Mouse (Mus musculus) adrenal gland, postnatal 10 days (tissue): Measurements from ENCODE around the gene Orai1. TPM values are rescaled to one million over a fixed set of nuclear protein-coding genes. Genes with fewer than 3 reads are reported as not detected.
A peak's percentile ranks its signal among the peaks of the same experiment; 100 is the strongest.

Experiments used
- DNase-seq: peaks from one replicate; pipeline ENCODE4 v3.0.0; 2021; ENCODE audit warnings: mixed read lengths
- total RNA-seq, 2 experiments: library from RNA; stranded (reverse); gene quantifications; 2 replicates each; pipeline ENCODE4 v1.2.3; 2021

The Orai1 gene
- total RNA-seq, 2 experiments from 2014 or later, result 13.2 to 14.6 TPM

DNA sequence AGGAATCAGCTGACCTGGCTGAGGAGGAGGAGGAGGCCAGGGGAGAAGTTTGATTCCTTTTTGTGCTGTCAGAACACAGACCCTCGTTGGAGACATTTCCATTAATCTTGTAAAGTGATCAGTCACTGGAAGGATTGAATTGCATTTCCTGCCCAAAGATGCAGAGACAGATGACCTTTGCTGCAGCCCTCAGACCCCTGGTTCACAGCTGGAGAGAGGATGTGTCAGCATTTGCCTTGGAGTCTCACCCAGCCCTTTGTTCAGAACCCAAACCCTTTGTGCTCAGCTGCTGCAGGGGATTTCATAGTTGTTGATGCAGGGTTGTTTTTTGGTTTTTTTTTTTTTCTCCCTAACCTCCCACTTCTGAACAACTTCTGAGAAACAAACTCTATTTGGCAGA is 20.0 kb upstream of the Orai1 start:
- DNase-seq, result no peak

DNA sequence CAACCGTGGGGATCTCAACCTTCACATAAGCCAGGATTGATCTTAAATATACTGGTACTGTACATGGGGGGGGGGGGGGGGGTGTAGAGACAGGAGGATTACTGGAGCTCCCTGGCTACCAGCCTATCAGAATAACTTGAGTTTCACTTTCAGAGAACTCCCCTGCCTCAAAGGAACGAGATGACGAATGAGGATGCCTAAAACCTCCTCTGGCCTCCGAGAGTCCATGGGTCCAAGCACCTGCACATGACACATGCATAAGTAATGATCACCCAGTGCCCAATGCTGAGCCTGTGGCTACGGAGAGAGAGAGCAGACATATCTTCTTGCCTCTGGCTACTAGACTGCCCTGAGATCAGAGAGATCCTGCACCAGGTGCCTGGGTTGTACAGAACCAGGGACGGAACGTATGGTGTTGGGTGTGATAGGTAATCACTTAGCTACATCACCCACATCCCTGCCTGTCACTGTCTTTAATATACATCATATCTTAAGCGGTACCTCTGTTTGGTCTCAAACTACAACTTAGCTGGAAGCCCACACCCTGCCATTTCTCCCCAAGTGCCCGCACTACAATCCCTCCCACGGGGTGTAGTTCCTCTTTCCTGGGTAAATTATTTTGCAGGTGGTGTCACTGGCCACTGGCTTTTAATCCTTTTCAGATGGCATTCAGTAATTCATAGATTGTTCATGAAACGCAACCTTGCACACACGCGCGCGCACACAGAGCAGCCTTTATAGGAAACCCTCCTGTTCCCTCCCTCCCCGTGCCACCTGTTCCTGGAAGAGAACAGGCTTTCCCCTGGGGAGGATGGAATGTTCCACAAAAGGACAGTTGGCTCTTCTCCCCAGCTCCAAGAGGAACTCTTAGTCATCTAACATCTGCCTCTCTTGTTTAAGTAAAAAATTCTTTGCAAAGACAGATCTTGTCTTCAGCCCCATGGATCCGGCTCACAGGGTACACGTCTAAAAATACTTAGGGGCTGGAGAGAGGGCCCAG is 17.4 kb upstream of the Orai1 start:
- no peak for DNase-seq

DNA sequence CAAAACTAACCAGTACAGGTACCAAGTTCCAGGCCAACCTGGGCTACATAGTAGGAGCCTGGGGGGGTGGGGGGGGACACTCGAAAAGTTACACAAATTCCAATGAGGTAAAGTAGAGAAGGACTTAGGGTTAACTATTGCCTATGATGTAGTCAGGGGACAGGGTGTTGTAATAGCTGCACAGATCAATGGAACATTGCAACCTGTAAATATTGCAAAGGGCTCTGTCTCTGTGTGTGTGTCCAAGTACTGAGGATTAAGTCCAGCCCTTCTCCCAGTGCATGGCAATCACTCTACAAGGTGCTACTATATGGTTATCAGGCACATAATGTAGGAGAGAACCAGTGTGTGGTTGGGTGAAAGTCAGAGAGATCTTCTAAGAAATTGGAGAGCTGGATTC is 14.0 kb upstream of the Orai1 start:
- no peak for DNase-seq

DNA sequence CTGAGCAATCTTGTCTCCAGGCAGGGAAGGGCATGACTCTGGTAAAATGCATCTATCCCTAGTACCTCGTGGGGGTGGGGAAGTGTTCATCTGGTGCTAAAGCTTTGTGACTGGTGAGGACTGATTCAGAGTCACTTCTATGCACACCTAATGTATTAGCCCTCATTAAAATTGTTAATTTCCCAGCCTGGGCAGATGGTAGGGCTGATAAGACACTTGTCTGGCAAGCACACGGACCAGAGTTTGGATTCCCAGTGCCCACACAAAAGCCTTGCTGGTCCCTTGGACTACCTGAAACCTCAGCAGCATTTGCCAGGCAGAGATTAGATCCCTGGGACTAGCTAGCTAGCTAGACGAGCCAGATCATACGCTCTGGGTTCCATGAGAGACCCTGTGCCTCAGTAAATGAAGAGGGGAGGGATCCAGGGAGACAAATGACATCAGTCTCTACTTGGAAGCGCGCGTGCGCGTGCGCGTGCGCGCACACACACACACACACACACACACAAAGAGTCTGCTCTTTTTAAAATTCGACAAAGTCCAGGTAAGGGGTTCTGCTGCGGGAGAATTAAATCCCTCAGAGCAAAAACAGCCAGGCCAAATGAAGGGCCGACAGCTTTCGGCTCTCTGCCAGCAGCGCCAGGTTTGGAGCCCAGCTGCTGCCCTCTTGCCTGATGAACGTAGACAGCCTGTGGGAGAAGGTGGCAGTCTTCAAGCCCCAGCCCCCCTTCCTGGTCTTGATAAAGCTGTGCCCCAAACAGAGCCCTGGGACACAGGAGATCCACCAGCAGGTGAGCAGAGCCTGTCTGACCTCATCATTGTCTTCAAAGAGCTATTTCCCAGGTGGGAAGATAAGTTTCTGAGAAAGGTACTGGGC is 8.9 kb upstream of the Orai1 start:
- DNase-seq, result no peak

DNA sequence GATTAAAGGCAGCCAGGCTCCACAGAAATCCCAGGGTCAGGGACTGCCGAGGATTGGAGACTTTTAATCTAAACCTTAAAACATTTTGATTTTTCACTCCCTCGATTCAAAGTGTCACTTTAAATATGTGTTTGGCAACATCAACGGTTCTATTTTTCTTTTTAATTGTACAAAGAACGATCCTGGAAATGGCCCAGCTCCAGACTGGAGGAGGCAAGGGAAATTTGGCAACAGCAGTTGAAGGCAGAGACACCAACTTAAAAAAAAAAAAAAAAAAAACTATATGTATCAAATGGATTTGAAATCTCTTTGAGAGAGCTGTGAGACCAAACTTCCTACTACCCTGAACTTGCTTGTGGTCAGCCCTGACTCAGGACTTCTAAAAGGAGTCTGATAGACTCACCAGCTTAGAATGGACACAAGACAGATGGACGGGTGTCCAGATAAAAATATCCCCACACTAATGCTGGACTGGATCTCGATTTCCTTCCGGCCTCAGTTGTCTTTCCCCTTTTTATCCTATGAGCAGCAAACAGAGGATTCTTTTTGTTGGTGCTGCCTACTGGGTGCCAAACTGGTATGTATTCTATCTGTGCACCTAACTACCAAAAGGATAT is 5.9 kb upstream of the Orai1 start:
- no peak for DNase-seq

DNA sequence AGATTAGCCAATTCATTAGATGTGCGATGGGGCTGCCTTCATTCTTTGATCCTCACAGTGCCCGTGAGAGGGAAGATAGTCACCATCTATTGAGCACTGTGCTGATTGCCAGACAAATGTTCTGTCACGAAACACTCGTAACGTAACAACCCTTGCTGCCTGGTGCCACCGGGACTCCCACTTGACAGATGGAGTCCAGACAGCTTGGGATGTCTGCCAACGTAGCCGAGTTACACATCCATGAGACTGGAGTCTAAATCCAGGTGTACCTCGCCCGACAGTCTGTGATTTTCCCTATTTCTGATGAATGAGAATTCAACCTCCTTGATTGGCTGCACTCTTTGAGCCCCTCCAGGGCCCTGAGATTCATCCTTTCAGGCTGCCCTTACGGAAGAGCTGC is 5.0 kb upstream of the Orai1 start:
- DNase-seq, result no peak

DNA sequence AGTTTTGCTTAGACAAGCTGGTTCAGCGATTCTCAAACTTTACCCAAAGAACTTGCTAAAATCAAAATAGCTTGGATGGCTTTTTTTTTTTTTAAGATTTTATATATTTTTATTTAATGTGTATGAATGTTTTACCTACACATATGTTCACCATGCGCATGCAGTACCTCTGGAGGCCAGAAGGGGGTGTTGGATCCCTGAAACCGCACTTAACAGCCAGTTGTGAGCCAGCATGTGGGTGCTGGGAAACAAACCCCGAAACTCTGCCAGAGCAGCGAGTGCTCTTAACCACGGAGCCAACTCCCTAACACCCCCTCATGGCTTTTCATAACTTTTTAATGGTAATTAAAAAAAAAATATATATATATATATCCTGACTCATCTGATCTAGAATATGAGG is 4.1 kb upstream of the Orai1 start:
- no peak for DNase-seq

DNA sequence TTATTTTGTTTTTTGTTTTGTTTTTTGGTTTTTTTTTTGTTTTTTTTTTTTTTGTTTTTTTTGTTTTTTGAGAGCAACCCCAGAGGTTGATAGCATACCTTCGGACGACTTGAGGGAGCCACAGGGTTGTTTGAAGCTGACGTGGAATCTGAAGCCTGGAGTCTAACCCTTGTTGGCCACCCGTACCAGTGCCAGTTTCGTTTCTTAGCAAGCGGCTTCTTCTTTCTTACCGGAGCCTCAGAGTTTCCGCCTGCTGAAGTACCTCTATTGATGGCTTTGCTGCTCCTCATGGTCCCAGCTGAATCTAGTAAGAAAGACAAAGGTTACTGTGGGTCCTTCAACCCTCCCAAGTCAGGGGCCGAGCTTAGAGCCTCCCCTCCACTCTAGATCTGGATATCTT is 3.2 kb upstream of the Orai1 start:
- no peak for DNase-seq

DNA sequence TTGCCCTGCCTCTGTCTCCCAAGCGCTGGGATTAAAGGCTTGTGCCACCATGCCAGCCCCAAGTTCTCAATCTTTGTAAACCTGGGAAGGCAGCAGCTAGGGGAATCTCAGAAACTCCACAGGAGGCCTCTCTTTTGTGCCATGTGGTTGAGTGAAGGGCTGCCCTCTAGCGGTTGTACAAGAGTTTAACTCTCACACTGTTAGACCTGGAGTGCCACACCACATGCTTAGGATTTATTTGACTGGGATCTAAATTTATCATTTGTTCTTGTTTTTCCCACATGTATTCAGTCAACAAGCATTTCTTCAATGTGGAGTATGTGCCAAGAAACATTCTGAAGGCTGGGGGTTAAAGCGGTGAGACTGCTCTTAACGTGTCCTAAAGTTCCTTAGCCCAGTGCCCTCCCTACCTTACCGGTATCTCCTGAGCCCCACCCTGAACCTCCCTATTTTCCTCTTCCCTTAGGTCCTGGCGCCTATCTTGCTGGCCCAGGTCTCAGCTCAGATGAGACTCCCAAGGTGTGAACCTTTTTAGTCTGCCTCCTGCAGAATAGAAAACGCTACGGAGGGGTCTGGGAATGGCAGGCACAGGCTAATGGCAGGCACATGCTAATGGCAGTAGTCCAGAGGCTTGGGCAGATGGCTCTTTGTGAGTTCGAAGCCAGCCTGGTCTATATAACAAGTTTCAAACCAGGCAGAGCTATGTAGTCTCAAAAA is 1.1 kb upstream of the Orai1 start:
- peak; percentile 75 for DNase-seq

DNA sequence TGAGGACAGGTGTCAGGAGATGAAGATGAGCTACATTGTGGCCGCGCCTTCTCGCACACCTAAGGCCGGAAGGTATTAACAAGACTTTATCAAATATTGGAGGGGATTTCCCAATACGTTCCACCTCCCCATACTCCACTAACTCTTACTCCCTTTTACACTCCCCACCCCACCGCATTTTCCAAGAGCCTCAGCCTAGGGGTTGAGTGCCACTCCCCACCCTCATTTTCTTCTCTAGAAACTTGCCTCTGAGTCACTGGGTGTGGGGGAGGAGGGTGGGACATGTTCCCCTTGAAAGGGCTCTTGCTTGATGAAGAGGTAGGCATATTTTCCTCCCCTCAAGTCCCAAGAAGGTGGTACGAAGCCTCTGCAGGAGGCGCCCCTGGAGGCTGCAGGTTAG is 1.0 kb downstream of the Orai1 start:
- no peak for DNase-seq

DNA sequence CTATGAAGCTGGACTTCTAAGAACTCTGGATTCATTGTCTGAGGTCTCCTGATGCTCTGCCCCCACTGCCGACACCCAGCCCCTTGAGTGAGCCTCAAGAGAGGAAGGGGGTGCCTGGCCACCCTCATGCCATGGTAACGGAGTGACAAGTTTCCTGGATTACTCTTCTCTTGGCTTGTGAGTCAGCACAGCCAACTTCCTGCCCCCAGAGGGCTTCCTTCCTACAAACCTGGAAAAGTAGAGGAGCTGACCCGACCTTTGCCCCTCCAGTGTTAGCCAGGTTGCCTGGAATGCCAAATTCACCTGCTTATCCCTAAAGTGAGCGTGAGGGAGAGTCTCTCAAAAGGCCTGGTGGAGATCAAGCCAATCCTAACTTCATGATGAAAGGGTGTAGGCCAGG is 2.6 kb downstream of the Orai1 start:
- DNase-seq, result no peak

DNA sequence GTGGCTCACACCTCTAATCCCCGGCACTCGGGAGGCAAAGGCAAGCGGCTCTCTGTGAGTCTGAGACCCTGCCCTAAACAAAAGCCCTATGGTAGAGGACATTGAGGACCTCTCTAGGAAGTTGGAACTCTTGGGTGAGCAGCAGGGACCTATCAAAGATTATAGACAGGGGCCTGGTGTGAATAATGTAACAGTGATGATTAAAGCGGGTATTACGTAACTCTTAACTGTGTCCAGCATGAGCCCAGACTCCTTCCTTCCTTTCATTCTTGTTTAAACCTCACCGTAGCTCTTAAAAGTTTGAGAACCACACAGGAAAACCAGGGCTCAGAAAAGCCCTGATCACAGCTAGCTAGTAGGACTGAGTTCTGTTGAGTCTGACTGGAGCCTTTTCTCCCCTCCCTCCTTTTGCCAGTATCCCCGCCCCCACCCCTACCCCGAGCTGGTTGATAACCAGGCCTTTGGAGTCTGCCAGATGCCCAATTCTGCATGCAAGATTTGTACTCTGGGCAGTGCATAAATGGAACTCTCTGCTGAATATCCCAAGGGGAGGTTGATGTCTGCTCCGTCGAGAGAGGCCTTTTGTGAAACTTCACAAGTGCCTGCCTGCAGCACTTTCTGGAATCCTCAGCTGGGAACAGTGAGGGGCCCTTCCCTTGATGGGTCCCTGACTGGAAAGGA is 4.6 kb downstream of the Orai1 start:
- DNase-seq, result no peak

DNA sequence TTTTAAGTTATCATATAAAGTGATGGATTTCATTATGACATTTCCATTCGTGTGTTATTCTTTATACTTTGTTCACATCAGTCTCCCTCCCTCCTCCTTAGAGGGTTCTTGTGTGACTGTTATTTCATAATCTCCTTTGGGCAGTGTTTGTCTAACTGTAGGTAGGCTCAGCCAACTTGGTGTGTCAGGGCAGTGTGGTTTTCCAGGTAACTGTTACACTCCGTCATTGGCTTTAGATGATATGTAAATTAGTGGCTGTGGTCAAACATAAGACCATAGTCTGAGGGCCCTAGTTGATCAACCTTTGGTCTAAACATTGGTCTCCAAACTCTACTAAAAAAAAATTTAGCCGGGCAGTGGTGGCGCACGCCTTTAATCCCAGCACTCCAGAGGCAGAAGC is 5.6 kb downstream of the Orai1 start:
- no peak for DNase-seq

DNA sequence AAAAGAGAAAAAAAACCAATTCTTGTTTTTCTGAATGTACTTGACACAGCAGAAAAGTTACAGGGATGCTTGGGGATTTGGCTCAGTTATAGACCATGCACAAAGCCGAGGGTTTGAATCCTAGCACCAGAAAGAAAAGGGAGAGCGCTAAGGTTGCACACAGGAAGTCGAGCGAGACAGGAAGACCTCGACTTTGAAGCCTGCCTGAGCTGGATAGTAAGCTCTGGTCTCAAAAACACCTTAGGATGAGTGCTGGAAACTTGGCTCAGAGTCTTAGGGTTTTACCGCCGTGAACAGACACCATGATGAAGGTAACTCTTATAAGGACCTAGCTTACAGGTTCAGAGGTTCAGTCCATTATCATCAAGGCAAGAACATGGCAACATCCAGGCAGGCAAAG is 6.6 kb downstream of the Orai1 start:
- DNase-seq, result no peak

DNA sequence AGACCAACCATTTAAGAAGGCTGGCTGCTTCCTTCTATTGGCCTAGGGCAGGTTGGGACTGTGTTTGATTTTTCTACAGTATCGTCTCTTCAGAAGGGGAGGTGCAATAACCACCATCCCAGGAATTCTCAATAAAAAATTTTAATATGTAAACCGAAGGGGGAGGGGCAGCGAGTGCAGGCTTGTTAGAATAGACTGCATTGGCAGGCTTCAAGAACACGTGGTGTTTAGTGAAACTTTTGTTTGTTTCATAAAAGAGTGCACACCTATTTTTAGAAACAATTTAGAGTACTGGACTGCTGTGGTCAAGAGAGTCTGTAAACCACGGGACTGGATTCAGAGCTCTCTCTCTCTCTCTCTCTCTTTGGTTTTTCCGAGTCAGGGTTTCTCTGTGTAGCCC is 8.2 kb downstream of the Orai1 start:
- DNase-seq, result no peak

DNA sequence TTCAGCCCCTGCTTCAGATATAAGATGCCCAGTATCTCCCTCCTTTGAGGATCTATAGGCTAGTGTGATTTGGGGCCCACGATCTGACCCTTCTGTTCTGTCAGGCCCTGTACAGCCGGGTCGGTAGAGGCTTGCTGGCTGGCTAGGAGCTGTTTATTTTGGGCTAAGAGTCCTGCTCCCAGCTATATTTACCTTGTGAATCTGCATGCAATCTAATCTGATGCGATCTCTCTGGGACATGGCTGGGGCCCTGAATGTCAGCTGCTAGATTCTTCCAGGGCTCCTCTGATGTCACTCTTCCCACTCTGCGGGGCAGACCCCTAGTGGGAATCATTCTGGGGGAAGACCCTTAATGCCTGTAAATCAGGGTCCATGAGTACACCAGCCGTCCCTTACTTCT is 9.4 kb downstream of the Orai1 start:
- no peak for DNase-seq

DNA sequence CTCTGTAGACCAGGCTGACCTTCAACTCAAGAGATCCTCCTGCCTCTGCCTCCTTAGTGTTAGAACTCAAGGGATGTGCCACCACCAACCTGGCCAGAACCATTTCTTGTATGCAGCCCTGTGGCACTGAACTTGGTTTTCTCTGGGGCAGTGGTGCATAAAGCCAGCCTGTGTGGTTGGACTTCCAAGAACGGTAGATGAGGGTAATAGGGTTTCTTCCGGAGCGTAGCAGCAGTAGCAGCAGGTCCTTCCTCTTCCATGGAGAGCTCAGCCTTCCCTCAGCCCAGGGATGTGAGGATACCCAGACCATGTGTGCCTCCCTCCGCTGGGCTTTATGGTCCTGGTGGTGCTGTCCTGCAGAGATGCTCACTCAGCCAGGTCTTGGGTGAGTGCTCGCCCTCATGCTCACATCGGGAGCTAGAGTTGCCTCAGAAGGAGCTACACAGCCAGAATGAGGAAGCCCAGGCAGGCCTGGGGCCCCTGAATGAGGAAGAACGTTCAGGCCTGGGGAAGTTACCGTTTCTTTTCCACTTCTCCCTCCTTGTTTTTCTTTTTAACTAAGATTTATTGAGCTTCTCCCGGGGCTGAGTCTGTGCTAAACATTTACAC is 10.2 kb downstream of the Orai1 start:
- DNase-seq, result no peak

DNA sequence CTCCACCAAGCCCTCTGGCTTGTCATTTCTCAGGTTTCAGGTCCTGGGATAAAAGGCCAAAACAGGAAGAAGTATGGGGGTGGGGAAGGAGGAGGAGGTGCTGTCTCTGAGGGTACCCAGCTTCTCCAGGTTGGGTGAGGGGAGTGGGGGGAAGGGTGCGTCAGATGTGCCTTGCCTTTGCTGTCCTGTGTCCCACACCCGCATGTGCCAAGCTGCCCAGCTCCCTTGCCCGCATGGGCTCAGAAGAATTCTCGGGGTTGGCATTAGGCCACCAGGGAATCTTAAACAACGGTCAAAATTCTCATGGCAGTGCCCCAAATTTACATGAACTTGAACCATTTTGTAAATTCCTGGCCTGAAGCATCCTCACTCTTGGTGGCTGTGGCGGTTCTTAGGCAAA is 11.5 kb downstream of the Orai1 start:
- DNase-seq, result no peak

DNA sequence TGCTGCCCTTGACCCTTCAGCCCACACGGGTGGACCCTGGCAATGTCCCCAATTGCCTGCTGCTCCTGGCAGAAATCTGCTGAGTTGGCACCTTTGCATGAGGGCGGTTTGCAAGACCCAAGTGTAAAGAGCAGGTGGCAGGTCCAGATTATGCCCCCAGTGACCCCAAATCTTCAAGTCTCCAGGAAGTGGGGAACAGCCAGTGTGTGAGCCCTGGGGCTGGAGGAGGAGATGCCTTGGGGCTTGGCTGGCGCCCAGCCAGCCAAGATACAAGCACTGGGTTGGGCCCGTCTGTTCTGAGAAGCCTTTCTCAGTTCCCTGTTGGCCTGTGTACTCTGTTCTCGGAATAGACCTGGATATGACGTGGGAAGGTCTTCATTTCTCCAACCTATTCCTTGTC is 12.6 kb downstream of the Orai1 start:
- DNase-seq, result no peak

DNA sequence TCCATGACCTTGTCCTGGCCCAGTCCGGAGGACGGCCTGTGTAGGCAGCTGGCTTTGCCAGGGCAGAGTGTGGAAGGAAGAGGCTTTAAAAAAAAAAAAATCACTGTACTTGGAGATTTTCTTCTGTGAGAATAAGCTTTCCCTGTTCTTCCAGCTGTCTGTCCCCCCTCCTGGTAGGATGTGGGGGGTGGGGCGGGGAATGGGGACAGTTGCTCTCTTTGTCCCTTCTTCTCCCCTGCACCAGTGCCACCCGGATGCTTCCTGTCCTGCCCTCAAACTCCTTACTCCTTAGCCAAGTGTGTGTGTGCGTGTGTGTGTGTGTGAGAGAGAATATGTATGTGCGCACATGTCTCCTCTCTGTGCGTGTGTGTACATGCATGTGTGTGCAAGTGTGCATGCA is 14.9 kb downstream of the Orai1 start:
- DNase-seq, result no peak

DNA sequence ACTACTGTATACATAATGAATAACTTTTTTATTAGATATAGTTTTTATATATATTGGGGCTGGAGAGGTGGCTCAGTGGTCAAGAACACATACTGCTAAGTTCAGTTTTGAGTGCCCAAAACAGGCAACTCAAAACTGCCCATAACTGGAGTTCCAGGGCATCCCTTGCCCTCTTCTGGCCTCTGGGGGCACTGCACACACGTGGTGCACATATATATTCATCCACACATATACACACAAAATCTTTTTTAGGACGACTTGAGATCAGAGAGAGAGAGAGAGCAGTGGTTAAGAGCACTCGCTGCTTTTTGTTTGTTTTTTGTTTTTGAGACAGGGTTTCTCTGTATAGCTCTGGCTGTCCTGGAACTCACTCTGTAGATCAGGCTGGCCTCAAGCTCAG is 16.4 kb downstream of the Orai1 start:
- DNase-seq, result no peak
